Mouse (Mus musculus) intestine, postnatal 0 days (tissue): ENCODE measurements around the gene Mettl22. TPM values are rescaled to one million over a fixed set of nuclear protein-coding genes. Genes with fewer than 3 reads are reported as not detected.

Source experiments
- ATAC-seq: fragments of 200-750 bp; cut with Nextera tagmentation; 2 replicates; pipeline ENCODE4 v1.8.0; 2017; ENCODE audit warnings: mild to moderate bottlenecking, moderate TSS enrichment, moderate library complexity
- H3K27ac ChIP-seq: fragments of 300-500 bp; sonication (generic); 2 replicates; pipeline ENCODE4 v1.5.1; 2014; ENCODE audit warnings: mild to moderate bottlenecking, low read depth, low read length, moderate library complexity
- H3K27me3 ChIP-seq: fragments of 300-500 bp; sonication (generic); replicated peaks from 2 replicates; pipeline ENCODE4 v1.6.1; 2014; ENCODE audit warnings: low read length, mixed read lengths; ENCODE audit not compliant: control insufficient read depth, insufficient read depth
- H3K36me3 ChIP-seq: fragments of 300-500 bp; sonication (generic); 2 replicates; pipeline ENCODE4 v1.6.1; 2014; ENCODE audit warnings: mild to moderate bottlenecking, moderate library complexity; ENCODE audit not compliant: control insufficient read depth, insufficient read depth
- H3K4me1 ChIP-seq: fragments of 300-500 bp; sonication (generic); replicated peaks from 2 replicates; pipeline ENCODE4 v1.6.1; 2014; ENCODE audit warnings: antibody characterized with exemption, low read length, mixed read lengths; ENCODE audit not compliant: control insufficient read depth, insufficient read depth
- H3K4me2 ChIP-seq: fragments of 300-500 bp; sonication (generic); replicated peaks from 2 replicates; pipeline ENCODE4 v1.6.1; 2014; ENCODE audit warnings: low read depth, mild to moderate bottlenecking, moderate library complexity
- H3K4me3 ChIP-seq: fragments of 300-500 bp; sonication (generic); 2 replicates; pipeline ENCODE4 v1.5.1; 2014; ENCODE audit warnings: low read depth, low read length
- H3K9ac ChIP-seq: fragments of 300-500 bp; sonication (generic); 2 replicates; pipeline ENCODE4 v1.6.1; 2014; ENCODE audit warnings: mild to moderate bottlenecking, low read depth, low read length
- H3K9me3 ChIP-seq: fragments of 300-500 bp; sonication (generic); 2 replicates; pipeline ENCODE4 v1.6.1; 2016; ENCODE audit warnings: mixed run types; ENCODE audit not compliant: control insufficient read depth
- CTCF ChIP-seq: sonication (generic); IDR thresholded peaks from 2 replicates; pipeline ENCODE4 v1.5.1; 2016; ENCODE audit warnings: low read depth, mild to moderate bottlenecking, control low read depth, antibody characterized with exemption, moderate library complexity
- WGBS: fragments of 180-500 bp; shearing (Covaris S2); extraction: QIAGEN DNeasy Blood & Tissue Kit; methylation state at CpG from one replicate; pipeline ENCODE4 v1.1.7; 2014; 5-methylcytosine and 5-hydroxymethylcytosine counted together
- polyA plus RNA-seq: library from polyadenylated mRNA; unstranded; fragments of >200 nt; fragmentation: Nextera tagmentation; extraction: Ambion mirVana; gene quantifications from 2 replicates; pipeline ENCODE4 v1.2.1, GENCODE M21; 2015

Gene Mettl22
- polyA plus RNA-seq, 1 experiment from 2014 or later, result 14.8 TPM

GRCm38 (mm10) chr16:8520525-8520924 is 49.9 kb downstream of the Mettl22 start:
- Histone ChIP-seq H3K27ac (no peak overlapping the region), H3K36me3 (peaks cover 11% of the 10 kb centered on the region; the same call in 1 of the 2 replicates), H3K9me3 (no peaks in the 10 kb centered on the region), H3K4me3 (no peak overlapping the region), H3K9ac (no peak overlapping the region), H3K27me3 (no peaks in the 10 kb centered on the region), H3K4me1 (peaks cover 12% of the 10 kb centered on the region; the same call in 1 of the 2 replicates), H3K4me2 (no peak overlapping the region)
- ATAC-seq, result no peak
- TF ChIP-seq CTCF, result no peak
- 83% methylated on average over 5 of the region's 5 CpGs for WGBS

GRCm38 (mm10) chr16:8521322-8521721 is 50.7 kb downstream of the Mettl22 start:
- WGBS, result 45% methylated on average over 4 of the region's 4 CpGs
- no peak for TF ChIP-seq CTCF
- no peak for ATAC-seq
- Histone ChIP-seq H3K36me3 (peaks cover 11% of the 10 kb centered on the region; the same call in 1 of the 2 replicates), H3K4me2 (no peak overlapping the region), H3K9ac (no peak overlapping the region), H3K4me3 (no peak overlapping the region), H3K9me3 (no peaks in the 10 kb centered on the region), H3K27ac (no peak overlapping the region), H3K4me1 (peaks cover 12% of the 10 kb centered on the region; the same call in 1 of the 2 replicates), H3K27me3 (no peaks in the 10 kb centered on the region)

DNA sequence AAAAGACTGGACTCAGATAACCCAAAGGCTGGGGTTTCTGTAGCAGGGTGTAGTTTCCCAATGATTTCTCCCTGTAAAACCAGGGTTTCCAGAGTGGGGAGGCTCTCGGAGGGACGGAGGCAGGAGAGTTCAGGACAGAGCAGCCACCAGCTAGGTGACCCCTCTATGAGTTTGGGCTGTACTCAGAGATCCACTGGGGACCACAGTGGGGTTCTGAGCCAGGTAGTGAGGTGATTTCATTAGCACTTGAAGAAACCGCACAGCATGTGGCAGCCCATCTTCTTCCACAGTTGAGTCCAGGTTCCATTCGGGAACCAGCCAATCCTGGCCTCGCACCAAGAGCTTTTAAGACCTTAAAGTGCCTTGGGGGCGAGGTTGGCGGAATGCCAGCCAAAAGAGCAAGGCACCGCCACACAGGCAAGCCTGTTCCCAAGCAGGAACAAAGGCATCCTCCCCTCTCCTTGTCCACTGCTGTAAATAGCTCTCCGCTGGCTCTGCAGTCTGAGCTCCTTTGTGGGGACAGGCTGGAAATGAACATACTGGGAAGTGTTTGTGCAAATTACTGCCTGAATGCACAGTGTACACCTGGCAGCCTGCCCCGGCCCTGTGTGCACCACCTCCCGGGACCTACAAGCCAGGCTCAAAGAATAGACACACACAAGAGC is 53.0 kb downstream of the Mettl22 start:
- Histone ChIP-seq H3K27ac (peak overlapping the region; percentile 15; the same call in 1 of the 2 replicates), H3K9me3 (no peaks in the 10 kb centered on the region), H3K4me1 (peaks cover 12% of the 10 kb centered on the region; the same call in 1 of the 2 replicates), H3K27me3 (no peaks in the 10 kb centered on the region), H3K36me3 (peaks cover 7% of the 10 kb centered on the region; the same call in 1 of the 2 replicates), H3K4me2 (0 out of 2 replicates have a peak overlapping the region, but pooled peaks have one; percentile 24), H3K4me3 (no peak overlapping the region), H3K9ac (no peak overlapping the region)
- ATAC-seq, result 0 out of 2 replicates have a peak, but pooled peaks have one; percentile 13
- 33% methylated on average over 11 of the region's 11 CpGs for WGBS
- TF ChIP-seq CTCF, result no peak

DNA sequence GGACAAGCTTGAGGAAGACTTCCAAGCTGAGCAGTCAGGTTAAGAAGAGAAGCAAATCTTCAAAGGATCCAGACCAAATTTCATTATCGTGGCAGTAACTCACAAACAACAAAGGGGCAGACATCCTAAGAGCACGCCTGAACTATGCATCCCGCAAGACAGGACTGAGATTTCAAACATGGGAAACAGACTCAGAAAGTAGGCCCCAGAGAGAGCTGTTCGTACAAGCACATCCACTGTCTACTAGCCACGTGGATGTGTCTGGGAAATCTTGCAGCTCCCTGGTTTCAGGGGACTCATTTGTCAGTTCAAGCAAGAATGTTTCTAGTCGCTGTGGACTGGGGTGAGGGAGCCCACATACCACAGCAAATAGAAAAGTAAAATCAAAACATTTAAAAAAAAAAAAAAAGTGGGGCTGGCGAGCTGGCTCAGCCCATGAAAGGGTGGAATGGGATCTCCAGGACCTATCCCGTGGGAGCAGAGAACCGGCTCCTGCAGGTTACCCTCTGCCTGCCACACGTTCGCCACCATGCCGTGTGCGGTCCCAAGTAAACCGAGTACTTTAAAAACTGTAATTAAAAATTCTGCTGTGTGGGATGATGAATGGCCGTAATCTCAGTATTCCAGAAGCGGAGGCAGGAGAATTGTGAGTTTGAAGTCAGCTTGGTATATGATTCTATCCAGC is 53.7 kb downstream of the Mettl22 start:
- Histone ChIP-seq H3K9ac (no peak overlapping the region), H3K4me3 (no peak overlapping the region), H3K27ac (0 out of 2 replicates have a peak overlapping the region, but pooled peaks have one; percentile 15), H3K4me1 (peaks cover 12% of the 10 kb centered on the region; the same call in 1 of the 2 replicates), H3K4me2 (no peak overlapping the region), H3K9me3 (no peaks in the 10 kb centered on the region), H3K36me3 (peaks cover 7% of the 10 kb centered on the region; the same call in 1 of the 2 replicates), H3K27me3 (no peaks in the 10 kb centered on the region)
- WGBS, result 68% methylated on average over 16 of the region's 16 CpGs
- no peak for ATAC-seq
- no peak for TF ChIP-seq CTCF

GRCm38 (mm10) chr16:8525293-8525692 is 54.7 kb downstream of the Mettl22 start:
- peaks cover 15% of the 10 kb centered on the region; the same call in 1 of the 2 replicates for H3K4me1 ChIP-seq
- 0 out of 2 replicates have a peak overlapping the region, but pooled peaks have one; percentile 47 for H3K27ac ChIP-seq
- H3K4me3 ChIP-seq, result no peak overlapping the region
- TF ChIP-seq CTCF, result no peak
- H3K9ac ChIP-seq, result no peak overlapping the region
- no peaks in the 10 kb centered on the region for H3K27me3 ChIP-seq
- no peaks in the 10 kb centered on the region for H3K9me3 ChIP-seq
- peaks cover 2% of the 10 kb centered on the region; the same call in 1 of the 2 replicates for H3K36me3 ChIP-seq
- H3K4me2 ChIP-seq, result 0 out of 2 replicates have a peak overlapping the region, but pooled peaks have one; percentile 45
- WGBS, result 38% methylated on average over 3 of the region's 3 CpGs
- no peak for ATAC-seq

DNA sequence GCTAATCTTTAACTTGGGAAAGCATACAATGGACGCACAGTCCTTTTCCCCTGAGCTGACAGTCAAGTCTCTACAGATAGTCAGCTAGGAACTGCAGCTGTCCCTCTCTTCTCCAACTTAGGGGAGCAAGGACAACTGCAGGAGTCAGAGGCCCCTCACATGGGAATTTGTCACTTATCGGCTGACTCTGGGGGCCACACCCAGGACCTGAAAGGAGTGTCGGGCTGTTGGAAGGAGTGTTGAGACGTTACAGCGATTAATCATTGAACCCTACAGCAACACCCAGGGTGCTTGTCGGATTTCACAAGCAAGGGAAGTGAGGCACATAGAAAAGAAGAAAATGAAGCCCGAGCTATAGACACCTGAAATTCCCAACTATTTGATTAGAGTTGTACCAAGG is 55.3 kb downstream of the Mettl22 start:
- Histone ChIP-seq H3K4me1 (peaks cover 15% of the 10 kb centered on the region; the same call in 1 of the 2 replicates), H3K4me3 (no peak overlapping the region), H3K9ac (no peak overlapping the region), H3K27me3 (no peaks in the 10 kb centered on the region), H3K36me3 (no peaks in the 10 kb centered on the region), H3K27ac (0 out of 2 replicates have a peak overlapping the region, but pooled peaks have one; percentile 47), H3K4me2 (peak overlapping the region; percentile 45), H3K9me3 (no peaks in the 10 kb centered on the region)
- WGBS, result 35% methylated on average over 7 of the region's 7 CpGs
- peak; percentile 74 for ATAC-seq
- TF ChIP-seq CTCF, result no peak
